Mouse (Mus musculus): ENCODE results near the gene 6330409D20Rik. TPM values are rescaled to one million over a fixed set of nuclear protein-coding genes. Genes with fewer than 3 reads are reported as not detected.

6330409D20Rik gene
- total RNA-seq, 1 experiment: not detected

DNA sequence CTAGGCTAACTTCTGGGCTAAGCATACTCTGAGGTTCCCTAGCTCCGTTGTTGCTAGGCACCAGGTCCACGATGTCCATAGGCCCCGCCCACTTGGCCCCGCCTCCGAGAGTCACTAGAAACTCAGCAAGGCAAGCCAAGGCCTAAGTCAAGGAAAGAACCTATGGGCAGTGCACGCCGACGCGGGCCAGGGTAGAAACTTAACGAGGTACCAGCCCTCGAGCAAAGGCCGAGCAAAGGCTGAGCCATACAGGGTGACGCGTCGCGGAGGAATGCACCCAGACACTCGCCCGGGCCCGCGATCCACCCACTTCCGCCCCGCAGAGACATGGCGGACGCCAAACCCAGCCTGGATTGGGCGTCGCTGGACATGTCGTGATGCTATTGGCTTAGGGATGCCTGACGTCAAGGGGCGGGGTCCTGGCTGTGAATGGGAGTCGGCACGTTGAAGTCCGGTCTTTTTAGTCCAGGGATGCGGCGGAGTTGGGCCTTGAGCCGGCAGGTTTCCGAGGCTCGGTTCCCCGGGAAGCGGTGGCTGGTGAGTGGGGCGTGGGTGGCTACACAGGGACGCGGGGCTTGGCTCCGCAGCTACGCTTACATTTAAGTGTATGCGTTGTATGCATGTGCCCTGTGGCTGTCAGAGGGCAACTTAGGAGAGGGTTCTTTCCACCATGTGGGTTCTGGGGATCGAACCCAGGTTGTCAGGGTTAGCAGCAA is 34.7 kb upstream of the 6330409D20Rik start, which contains the start of the genes Ttc16 and Ptrh1:
Gene Ttc16, minus strand, starts transcription at position 275 of the 716 bp plus-strand sequence.
Gene Ptrh1, plus strand, starts transcription at position 428 of the 716 bp plus-strand sequence.
- no peaks in the 10 kb centered on the region for H3K9me3 ChIP-seq (ENCODE audit: control insufficient read depth, insufficient read depth, low read depth, low read length)
- H3K4me3 ChIP-seq (ENCODE audit: insufficient read depth in 1 of 2, low read depth in 1 of 2, low read length in 2 of 2, poor library complexity in 1 of 2, severe bottlenecking in 1 of 2): peak within 1 kb of the TSS; percentile 62 to 99
- no peak within 1 kb of the TSS for H3K27ac ChIP-seq (ENCODE audit: insufficient read depth, low read depth, low read length, poor library complexity, severe bottlenecking)
- H3K36me3 ChIP-seq (ENCODE audit: control insufficient read depth, insufficient read depth, low read length, poor library complexity, severe bottlenecking): peaks cover 3% of the 10 kb centered on the region; the same call in 1 of the 2 replicates
- peaks cover 5 to 16% of the 10 kb centered on the region in 2 experiments; a peak in 2 of 4 replicates for H3K4me1 ChIP-seq (ENCODE audit: control insufficient read depth in 2 of 2, insufficient read depth in 2 of 2, low read length in 2 of 2, poor library complexity in 1 of 2)
- in situ Hi-C loops (cut with MboI; ENCODE audit: low sequenced_read_pairs in 2 of 2, unreplicated experiment in 2 of 2): no loop called here
- peak; percentile 85 for TF ChIP-seq HCFC1 (IDR thresholded peaks at IDR 0.05; ENCODE audit: borderline replicate concordance, insufficient read depth, low read length)
- no peak for TF ChIP-seq ZNF384 (IDR thresholded peaks at IDR 0.05; ENCODE audit: low read depth, low read length)
- TF ChIP-seq MAFK (IDR thresholded peaks at IDR 0.05; ENCODE audit: insufficient read depth, low read depth, low read length): no peak
- TF ChIP-seq CHD2 (IDR thresholded peaks at IDR 0.05; ENCODE audit: low read depth, low read length): no peak
- DNase-seq (ENCODE audit: low read depth, low spot score): peak; percentile 98
- H3K9ac ChIP-seq (ENCODE audit: insufficient read depth, low read depth, low read length, poor library complexity, severe bottlenecking): peak within 1 kb of the TSS; percentile 58

DNA sequence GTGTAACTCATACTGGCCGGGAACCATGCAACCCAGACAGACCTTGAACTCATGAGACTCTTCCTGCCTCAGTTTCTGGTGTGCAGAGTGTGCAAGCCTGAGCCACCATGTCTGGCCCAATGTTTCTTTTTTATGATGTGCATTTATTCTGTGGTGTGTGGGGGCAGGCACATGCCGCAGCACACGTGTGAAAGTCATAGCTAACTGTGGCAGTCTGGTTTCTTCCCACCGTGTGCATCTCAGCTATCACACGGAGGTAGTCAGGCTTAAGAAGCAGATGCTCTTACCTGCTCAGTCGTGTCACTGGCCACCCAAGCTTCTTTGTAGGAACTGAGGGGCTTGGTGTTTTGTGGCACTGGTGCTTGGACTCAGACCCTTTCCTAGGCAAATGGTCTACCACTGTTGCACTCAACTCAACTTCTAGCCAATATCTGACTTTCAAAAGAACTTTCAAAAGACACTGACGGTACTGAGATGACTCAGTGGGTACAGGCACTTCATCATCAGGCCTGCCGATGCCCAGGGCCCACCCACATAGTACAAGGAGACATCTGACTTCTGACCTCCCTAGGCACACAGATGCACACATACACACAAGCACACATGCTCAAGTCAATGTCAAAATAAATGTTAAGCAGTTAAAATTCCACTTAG is 31.9 kb upstream of the 6330409D20Rik start:
- no peak overlapping the region for H3K4me3 ChIP-seq (ENCODE audit: insufficient read depth in 1 of 2, low read depth in 1 of 2, low read length in 2 of 2, poor library complexity in 1 of 2, severe bottlenecking in 1 of 2)
- no peak overlapping the region for H3K27ac ChIP-seq (ENCODE audit: insufficient read depth, low read depth, low read length, poor library complexity, severe bottlenecking)
- DNase-seq (ENCODE audit: low read depth, low spot score): no peak
- H3K9me3 ChIP-seq (ENCODE audit: control insufficient read depth, insufficient read depth, low read depth, low read length): no peaks in the 10 kb centered on the region
- peaks cover 5 to 15% of the 10 kb centered on the region in 2 experiments; a peak in 2 of 4 replicates for H3K4me1 ChIP-seq (ENCODE audit: control insufficient read depth in 2 of 2, insufficient read depth in 2 of 2, low read length in 2 of 2, poor library complexity in 1 of 2)
- TF ChIP-seq ZNF384 (IDR thresholded peaks at IDR 0.05; ENCODE audit: low read depth, low read length) (no peak), MAFK (IDR thresholded peaks at IDR 0.05; ENCODE audit: insufficient read depth, low read depth, low read length) (no peak)
- no peak overlapping the region for H3K9ac ChIP-seq (ENCODE audit: insufficient read depth, low read depth, low read length, poor library complexity, severe bottlenecking)
- in situ Hi-C loops (cut with MboI; ENCODE audit: low sequenced_read_pairs in 2 of 2, unreplicated experiment in 2 of 2): no loop called here
- peaks cover 3% of the 10 kb centered on the region; the same call in 1 of the 2 replicates for H3K36me3 ChIP-seq (ENCODE audit: control insufficient read depth, insufficient read depth, low read length, poor library complexity, severe bottlenecking)

DNA sequence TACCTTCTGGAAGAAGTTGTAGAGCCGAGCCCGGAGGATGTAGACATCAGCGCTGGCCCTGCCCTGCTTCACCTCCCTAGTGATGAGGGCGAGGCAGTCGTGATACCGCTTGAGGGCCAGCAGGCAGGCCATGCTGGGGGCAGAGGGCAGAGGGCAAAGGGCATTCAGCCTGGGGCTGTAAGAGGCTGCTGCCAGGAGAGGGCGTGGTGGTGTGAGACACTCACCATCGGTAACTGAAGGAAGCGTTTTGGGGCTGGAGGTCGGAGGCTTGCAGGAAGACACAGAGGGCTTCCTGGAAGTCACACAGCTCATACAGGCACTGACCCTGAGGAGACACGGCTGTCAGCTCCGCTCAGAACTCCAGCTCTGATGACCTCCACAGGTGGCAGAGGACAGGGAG is 31.1 kb upstream of the 6330409D20Rik start:
- no peak for DNase-seq (ENCODE audit: low read depth, low spot score)
- TF ChIP-seq MAFK (IDR thresholded peaks at IDR 0.05; ENCODE audit: insufficient read depth, low read depth, low read length) (no peak), ZNF384 (IDR thresholded peaks at IDR 0.05; ENCODE audit: low read depth, low read length) (no peak), CHD2 (IDR thresholded peaks at IDR 0.05; ENCODE audit: low read depth, low read length) (no peak), HCFC1 (IDR thresholded peaks at IDR 0.05; ENCODE audit: borderline replicate concordance, insufficient read depth, low read length) (no peak), ZC3H11A (IDR thresholded peaks at IDR 0.05; ENCODE audit: borderline replicate concordance, low read depth, low read length) (no peak)
- Histone ChIP-seq H3K4me3 (ENCODE audit: insufficient read depth in 1 of 2, low read depth in 1 of 2, low read length in 2 of 2, poor library complexity in 1 of 2, severe bottlenecking in 1 of 2) (peak overlapping the region in 1 of 2 experiments; percentile 4; a peak in 1 of 4 replicates), H3K9me3 (ENCODE audit: control insufficient read depth, insufficient read depth, low read depth, low read length) (no peaks in the 10 kb centered on the region), H3K36me3 (ENCODE audit: control insufficient read depth, insufficient read depth, low read length, poor library complexity, severe bottlenecking) (peaks cover 1% of the 10 kb centered on the region; the same call in 1 of the 2 replicates), H3K27ac (ENCODE audit: insufficient read depth, low read depth, low read length, poor library complexity, severe bottlenecking) (no peak overlapping the region), H3K9ac (ENCODE audit: insufficient read depth, low read depth, low read length, poor library complexity, severe bottlenecking) (no peak overlapping the region), H3K4me1 (ENCODE audit: control insufficient read depth in 2 of 2, insufficient read depth in 2 of 2, low read length in 2 of 2, poor library complexity in 1 of 2) (peaks cover 5 to 15% of the 10 kb centered on the region in 2 experiments; a peak in 2 of 4 replicates)
- in situ Hi-C loops (cut with MboI; ENCODE audit: low sequenced_read_pairs in 2 of 2, unreplicated experiment in 2 of 2): no loop called here

DNA sequence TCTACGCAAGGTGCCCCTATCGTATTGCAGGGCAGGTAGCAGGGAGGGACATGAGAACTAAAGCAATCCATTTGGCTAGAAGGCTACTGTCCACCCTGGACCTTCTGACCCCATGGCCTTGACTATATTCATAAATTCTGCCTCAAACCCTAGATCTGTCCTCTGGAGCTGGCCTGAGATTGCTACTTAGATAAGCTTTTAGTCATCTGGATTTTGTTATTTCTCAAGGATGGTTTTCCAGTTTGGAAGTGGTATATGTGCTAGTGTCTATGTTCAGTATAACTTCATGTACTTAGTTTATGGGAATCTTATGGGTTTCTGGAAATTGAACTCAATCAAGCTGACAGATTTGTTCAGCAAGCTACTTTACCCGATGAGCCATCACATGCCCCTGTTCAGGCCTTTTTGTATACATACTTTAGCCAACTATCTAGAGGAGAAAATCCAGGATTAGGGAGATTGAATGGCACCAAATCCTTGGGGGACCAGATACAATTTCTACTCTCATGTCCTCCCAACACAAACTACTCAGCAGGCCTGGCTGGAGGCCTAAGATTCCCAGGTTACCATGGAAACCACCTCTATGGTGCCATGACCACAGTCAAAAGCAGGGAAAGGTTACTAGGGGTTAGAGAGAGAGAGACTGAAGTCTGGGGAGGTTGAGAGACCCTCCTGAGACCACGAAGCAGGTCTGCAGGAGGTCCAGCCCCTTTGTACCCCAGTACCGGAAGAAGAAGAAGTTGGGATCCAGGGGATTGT is 28.7 kb upstream of the 6330409D20Rik start:
- no peaks in the 10 kb centered on the region for H3K36me3 ChIP-seq (ENCODE audit: control insufficient read depth, insufficient read depth, low read length, poor library complexity, severe bottlenecking)
- H3K4me1 ChIP-seq (ENCODE audit: control insufficient read depth in 2 of 2, insufficient read depth in 2 of 2, low read length in 2 of 2, poor library complexity in 1 of 2): peaks cover 0 to 15% of the 10 kb centered on the region in 2 experiments; a peak in 2 of 4 replicates
- no peak overlapping the region for H3K4me3 ChIP-seq (ENCODE audit: insufficient read depth in 1 of 2, low read depth in 1 of 2, low read length in 2 of 2, poor library complexity in 1 of 2, severe bottlenecking in 1 of 2)
- no peak overlapping the region for H3K9ac ChIP-seq (ENCODE audit: insufficient read depth, low read depth, low read length, poor library complexity, severe bottlenecking)
- in situ Hi-C loops (cut with MboI; ENCODE audit: low sequenced_read_pairs in 2 of 2, unreplicated experiment in 2 of 2): no loop called here
- TF ChIP-seq CHD2 (IDR thresholded peaks at IDR 0.05; ENCODE audit: low read depth, low read length): no peak
- TF ChIP-seq MAFK (IDR thresholded peaks at IDR 0.05; ENCODE audit: insufficient read depth, low read depth, low read length): no peak
- TF ChIP-seq ZNF384 (IDR thresholded peaks at IDR 0.05; ENCODE audit: low read depth, low read length): no peak
- no peak for TF ChIP-seq ZC3H11A (IDR thresholded peaks at IDR 0.05; ENCODE audit: borderline replicate concordance, low read depth, low read length)
- no peak for TF ChIP-seq HCFC1 (IDR thresholded peaks at IDR 0.05; ENCODE audit: borderline replicate concordance, insufficient read depth, low read length)
- no peak for DNase-seq (ENCODE audit: low read depth, low spot score)
- H3K9me3 ChIP-seq (ENCODE audit: control insufficient read depth, insufficient read depth, low read depth, low read length): no peaks in the 10 kb centered on the region
- H3K27ac ChIP-seq (ENCODE audit: insufficient read depth, low read depth, low read length, poor library complexity, severe bottlenecking): no peak overlapping the region
